Mouse (Mus musculus): ENCODE measurements at regions not wholly inside any gene's neighbourhood (a gene's known extent, or its start where the extent isn't known, plus 50 kb on each side); places are given as distances from the start of the nearest gene placed in this dataset.

DNA sequence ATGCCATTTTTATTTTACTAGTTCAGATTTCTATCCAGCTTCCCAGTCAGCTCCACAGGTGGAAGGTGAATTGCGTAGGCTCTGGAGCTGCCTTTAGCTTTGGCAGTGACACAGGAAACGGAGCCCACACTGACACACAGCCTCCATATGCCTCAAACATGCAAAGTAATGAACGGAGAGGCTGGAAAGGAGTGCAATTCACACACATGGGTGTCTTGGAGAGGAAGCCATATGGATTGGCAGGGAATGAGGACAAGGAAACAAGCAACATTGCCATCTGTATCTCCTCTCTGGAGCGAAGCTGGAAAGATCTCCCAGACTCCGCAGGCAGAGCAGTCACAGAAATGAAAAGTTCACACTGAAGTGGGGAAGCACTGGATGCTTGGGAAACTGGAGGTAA lies 201.6 kb upstream of the 4930452B06Rik start:
- DNase-seq = no peak

DNA sequence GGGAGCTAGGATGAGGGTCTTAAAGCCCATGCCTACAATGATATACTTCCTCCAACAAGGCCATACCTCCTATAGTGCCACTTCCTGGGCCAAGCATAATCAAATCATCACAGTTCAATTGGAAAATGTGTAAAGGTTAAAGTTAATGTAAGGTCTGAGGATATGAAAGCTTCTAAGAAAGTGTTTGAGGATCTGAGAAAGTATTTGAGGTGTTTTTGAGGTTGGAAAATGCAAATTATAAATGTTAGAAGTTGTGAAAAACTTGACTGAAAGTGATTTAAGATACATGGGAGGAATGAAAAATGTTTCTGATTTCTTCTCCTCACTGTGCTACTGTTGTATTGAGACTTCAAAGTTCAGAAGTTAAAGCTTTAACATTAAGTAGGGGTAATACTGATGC lies 185.5 kb upstream of the 4930452B06Rik start:
- no peak for DNase-seq

DNA sequence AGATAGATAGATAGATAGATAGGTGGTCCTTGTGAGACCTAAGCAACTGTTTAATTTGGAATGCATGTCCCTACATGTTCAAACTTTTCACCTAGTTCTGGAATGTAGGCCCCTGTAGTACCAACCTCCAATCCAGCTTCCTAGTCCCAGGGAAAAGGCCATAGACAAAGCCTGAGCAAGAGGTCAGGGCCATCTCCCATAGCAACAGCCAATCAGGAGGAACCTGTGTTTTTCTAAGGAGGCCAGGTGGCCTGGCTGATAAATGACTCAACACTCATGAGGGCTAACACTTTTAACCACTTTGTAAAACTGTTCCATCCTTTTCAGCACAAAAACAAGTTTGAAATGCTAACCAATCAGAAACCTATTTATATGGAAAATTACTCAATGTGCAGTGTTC lies 184.2 kb upstream of the 4930452B06Rik start:
- no peak for DNase-seq

DNA sequence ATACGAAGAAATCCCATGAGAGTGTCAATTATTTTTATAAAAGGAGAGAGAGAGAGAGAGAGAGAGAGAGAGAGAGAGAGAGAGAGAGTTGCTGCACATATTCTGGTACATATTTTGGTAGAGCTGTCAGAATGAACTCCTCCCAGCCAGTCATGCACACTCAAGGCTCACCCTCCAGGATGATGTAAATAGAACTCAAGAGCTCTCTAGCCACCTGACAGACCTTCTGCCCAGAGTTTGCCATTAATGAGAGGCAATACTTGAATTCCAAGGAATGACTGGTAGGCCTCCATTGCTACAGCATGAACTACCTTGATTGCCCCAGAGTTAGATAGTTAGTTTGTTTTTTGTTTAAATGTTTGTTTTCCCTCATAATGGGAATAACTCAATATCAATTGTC lies 167.5 kb upstream of the 4930452B06Rik start:
- DNase-seq = no peak

DNA sequence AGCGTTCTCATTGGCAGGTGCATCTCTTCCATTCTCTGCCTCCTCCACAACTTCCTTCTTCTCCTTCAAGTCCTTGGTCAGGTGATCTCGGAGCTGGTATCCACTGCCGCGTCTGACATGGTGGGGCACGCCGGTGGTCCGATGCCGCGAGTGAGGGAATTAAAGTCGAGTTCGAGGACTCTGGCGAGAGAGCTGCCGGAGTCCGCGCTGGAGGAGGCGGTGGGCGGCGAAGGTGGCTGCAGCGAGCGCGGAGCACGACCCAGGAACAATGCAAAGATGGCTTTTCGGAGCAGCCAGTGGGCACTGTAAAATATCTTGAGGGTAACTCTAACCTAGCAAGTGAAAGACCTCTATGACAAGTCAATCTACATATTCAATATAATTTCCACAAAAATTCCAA lies 134.2 kb upstream of the 4930452B06Rik start:
- peak; percentile 1 for DNase-seq

DNA sequence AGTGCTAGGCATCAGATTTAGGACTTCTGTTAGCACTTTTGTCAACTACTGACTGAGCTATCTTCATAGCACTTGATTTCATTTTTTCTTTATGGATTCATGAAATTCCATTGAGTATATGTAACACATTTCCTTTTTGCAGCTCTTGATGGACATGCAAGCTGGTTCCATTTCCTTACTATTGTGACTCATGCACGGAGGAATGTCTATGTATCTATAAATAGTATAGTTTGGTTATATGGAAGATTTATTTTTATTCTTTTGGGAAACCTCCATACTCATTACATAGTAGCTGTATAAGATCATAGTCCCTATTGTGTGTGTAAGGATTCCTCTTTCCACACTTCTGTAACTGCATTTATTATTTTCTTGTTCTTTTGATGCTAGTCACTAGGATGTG lies 123.3 kb upstream of the 4930452B06Rik start:
- no peak for DNase-seq

DNA sequence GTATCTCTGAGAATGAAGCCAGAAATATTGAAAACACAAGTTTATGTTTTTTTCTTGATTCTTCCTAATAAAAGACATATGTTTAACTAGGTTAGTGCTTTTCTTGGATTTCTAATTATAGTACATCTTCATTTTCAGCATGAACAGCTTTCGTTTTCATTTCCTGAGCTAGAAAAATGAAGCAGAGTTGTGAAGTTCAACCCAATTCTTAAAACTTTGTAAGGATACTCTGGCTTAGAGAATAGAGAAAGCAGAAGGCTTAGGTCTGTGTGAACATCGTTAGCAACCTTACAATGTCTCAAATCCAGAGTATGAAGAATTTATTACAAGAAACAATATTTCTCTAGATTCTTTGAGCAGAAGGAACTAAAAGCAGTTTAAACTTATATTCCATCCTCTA lies 94.5 kb upstream of the 4930452B06Rik start:
- DNase-seq = no peak

DNA sequence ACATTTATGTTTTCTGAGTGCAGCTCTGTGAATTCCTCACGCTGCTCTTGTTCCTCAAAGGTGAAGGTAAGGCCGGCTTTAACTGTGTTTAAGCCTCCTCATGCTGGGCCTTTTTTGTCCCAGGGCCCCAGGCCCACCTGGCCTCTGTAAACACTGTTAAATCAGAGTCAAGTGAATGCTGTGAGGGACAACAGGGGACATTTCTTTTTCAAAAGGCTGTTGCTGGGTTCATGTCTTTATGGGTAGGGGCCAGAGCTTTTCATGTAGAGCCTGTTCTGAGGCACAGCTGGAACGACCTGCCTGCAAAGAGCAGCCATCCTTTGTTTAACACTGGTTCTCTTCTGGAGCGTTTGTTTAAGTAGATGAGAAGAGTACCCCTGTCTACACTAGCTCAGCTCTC lies 70.8 kb upstream of the 4930452B06Rik start:
- no peak for DNase-seq

DNA sequence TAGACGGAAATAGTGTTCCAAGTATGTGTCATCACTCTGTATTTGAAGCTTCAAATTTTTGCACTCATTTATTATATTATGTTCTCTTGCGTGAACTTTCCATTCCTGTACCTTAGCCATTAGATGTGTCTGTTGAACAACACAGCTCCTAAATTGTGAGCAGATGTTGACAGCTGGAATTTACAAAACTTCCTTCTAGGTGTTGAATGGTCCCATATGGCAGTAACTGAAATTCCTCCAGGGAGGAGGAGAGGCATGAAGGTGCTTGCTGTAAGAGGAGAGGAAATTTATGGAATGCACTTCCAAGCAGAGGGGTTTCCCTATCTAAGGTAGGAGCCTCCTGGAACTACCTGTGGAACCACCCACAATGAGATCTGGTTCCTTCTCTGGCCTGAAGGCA lies 67.2 kb upstream of the 4930452B06Rik start:
- no peak for DNase-seq

DNA sequence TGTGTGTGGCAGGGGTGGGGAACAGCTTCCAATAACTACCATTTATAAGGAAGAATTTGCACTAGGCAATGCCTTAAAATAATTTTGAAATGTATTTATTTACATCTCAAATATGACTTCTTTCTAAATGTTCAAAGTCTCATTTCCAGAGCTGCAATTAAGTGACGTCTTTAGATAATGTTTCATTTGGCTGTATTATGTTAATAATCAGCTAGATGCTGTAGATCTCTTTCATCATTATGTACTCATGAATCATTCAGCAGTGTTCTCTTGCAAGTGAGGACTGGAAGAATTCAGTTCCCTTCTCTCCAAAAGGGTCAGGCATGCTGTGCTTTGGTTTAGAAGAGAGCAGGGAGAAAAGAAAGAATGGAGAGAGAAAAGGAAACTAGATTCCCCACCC lies 61.3 kb upstream of the 4930452B06Rik start:
- no peak for DNase-seq
